Mouse (Mus musculus) adrenal gland, adult 2 months (tissue): Measurements from ENCODE around the gene Mfn1. TPM values are rescaled to one million over a fixed set of nuclear protein-coding genes. Genes with fewer than 3 reads are reported as not detected.
A peak's percentile ranks its signal among the peaks of the same experiment; 100 is the strongest.

ENCODE experiments used
- DNase-seq: peaks from one replicate; pipeline ENCODE4 v3.0.0; 2021
- long read RNA-seq: library from polyadenylated mRNA; stranded (forward); transcript quantifications from one replicate; pipeline ENCODE4 v2.0.0, GENCODE M21; 2021
- polyA plus RNA-seq: library from polyadenylated mRNA; depleted of rRNA; stranded (reverse); fragments of >200 nt; gene quantifications from 2 replicates; pipeline ENCODE4 v1.2.3, GENCODE M21; 2012; rRNA removed
- total RNA-seq, 2 experiments: library from RNA; stranded (reverse); gene quantifications; 2 replicates each; pipeline ENCODE4 v1.2.3; 2021

The Mfn1 gene
- total RNA-seq (10 to 100 TPM; 76.0 to 80.1 TPM), polyA plus RNA-seq (6.6 and 7.3 TPM in 2 replicates)
- long read RNA-seq, full-length matches to known transcripts = 30 of 35 reads
- long read RNA-seq, partial matches to known transcripts = 2 of 35 reads
- long read RNA-seq, other reads (novel, unspliced or antisense) = 3 of 35 reads

DNA sequence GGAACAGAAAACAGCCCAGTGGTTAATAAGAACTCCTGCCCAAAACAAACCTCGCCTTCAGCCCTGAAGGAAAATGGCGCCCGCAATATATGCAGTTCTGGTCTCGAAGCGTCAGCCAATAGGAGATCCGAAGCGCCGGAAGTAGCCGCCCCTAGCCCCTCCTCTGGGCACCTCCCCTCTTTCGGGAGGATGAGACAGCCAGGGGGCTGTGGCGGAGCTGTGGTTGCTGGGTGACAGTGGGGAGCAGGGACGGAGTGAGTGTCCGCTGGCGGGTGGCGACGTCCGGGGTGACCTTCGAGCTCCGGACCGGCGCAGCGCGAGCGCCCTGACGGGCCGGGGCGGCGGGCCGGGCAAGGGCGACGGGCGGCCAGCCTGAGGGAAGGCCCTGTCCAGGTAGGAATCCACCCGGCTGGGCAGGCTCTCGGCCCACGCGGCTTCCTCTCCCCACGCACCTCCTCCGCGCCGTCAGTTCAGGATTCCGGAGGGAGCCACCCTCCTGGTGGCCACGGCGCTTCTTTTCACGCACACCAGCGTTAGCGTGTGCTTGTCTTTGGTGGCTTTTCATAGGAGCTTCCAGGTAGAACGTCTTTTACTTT lies at the start of gene Mfn1:
Gene Mfn1 (plus strand): TSS at position 163 of the 596 bp plus-strand sequence.
- DNase-seq = peak; percentile 98

DNA sequence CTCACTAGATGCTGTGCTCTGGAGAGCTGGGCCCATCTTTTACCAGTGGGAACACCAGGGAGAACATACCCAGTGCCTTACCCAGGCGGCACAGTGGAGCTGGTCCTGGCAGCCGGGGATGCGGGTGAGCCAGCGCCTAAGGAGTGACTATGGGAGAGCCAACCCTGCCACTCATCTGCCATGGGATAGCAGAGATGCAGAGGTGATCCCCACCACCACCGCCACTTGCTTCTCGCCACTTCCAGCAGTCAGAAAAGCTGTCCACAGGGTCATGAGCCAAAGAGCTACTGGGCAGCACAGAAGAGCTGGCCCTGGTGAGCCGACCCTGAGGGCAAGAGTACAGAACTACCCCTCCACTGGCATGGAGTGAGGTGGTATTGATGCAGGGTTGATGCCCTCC lies 49.3 kb upstream of the Mfn1 start:
- no peak for DNase-seq

DNA sequence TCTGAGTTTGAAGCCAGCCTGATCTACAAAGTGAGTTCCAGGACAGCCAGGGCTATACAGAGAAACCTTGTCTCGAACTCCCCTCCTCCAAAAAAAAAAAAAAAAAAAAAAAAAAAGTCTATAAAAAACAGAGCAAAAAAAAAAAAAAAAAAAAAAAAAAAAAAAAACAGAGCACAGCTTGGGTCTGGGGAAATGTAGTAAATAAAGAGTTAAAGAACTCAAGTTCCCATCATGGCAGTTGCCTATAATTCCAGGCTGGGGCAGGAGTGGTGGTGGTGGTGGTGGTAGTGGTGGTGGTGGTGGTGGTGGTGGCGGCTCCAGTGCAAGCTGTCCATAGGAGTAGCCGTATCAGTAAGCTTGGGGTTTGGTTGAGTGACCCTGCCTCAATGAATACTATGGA lies 46.2 kb upstream of the Mfn1 start:
- DNase-seq = no peak

DNA sequence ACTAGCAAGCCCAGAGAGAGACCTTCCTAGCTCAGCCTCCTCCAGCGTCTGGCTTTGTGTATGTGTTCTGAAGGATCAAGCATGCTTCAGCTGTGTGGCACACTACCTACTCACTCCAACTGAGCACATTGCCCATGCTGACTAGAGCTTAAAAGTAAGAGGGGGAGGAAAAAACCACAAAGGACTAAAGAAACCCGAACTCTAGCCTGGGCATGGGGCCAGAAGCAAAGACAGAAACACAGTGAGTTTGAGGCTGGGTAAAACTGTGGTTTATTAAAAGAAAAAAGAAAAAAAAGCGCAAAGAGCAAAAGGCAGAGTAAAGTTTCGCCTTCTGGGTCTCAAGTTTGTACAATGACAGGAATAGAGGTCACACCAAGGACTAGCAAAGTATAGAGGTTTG lies 42.7 kb upstream of the Mfn1 start:
- no peak for DNase-seq

DNA sequence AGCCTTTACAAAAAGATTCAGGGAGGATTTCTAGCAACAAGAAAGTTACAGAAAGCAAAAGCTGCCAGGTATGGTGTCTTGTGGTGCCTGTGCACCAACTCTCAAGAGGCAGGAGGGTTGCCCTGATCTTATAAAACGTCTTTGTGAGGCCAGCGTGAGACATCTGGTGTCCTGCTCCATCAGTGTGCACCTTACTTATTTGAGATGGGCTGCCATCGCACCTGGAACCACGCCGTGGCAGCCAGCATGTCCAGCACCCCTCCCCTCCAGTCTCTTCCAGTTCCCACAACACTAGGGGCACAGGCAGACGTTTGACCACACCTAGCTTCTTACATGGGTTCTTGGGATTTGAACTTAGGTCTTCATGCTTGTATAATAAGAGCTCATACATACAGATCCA lies 41.1 kb upstream of the Mfn1 start:
- DNase-seq = no peak

DNA sequence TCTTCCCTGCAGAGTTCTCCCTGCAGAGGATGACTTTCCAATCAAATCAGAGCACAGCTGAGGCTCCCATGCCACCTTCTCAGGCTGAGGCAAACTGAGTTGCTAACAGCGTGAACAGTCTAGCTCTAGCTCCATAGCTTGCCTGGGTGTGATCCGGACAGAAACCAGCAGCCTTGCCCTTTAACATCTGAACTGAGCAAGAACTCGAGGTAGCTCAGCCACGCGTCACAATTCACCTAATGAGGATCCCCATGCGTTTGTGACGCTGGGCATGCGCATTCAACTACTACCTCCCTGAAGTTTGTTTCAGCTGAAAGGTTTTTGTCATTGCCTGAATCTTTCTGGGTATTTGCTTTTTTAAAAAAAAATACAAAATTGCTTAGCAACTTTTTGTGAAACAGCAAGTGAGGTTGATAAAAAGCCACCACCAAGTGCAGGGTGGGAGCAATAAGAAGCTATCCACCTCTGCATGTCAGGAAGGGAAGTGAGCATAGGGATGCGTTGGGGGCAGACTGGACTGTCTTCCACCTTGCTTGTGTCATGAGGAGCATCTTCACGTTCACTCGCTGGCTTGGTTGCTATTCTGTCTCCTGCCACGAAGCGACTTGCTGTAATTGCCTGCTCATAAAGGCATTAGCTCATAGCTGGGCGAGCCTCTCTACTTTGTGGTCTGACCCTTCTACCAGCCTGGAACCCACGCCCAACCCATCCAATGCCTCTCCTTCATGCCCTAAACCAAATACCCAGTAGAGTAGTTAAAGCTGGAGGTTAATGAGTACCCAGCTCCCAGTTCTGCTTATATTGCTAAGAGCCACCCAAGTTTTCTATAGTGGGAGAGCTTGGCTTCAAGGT lies 39.0 kb upstream of the Mfn1 start:
- no peak for DNase-seq

DNA sequence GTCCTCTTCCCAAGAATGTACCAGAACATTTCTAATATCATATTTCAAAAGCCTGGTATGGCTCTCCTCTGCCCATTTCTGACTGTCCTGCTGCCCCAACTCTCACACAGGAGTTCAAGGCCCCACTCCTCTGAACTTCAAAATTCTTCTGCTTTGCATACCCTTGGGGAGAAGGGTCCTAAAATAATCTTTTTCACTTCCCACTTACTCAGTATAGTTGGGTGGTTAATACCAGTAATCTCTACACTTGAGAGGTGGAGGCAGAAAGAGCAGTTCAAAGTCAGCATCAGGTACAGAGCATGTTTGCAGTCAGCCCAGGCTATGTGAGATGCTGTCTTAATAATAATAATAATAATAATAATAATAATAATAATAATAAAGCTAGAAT lies 38.3 kb upstream of the Mfn1 start:
- no peak for DNase-seq

DNA sequence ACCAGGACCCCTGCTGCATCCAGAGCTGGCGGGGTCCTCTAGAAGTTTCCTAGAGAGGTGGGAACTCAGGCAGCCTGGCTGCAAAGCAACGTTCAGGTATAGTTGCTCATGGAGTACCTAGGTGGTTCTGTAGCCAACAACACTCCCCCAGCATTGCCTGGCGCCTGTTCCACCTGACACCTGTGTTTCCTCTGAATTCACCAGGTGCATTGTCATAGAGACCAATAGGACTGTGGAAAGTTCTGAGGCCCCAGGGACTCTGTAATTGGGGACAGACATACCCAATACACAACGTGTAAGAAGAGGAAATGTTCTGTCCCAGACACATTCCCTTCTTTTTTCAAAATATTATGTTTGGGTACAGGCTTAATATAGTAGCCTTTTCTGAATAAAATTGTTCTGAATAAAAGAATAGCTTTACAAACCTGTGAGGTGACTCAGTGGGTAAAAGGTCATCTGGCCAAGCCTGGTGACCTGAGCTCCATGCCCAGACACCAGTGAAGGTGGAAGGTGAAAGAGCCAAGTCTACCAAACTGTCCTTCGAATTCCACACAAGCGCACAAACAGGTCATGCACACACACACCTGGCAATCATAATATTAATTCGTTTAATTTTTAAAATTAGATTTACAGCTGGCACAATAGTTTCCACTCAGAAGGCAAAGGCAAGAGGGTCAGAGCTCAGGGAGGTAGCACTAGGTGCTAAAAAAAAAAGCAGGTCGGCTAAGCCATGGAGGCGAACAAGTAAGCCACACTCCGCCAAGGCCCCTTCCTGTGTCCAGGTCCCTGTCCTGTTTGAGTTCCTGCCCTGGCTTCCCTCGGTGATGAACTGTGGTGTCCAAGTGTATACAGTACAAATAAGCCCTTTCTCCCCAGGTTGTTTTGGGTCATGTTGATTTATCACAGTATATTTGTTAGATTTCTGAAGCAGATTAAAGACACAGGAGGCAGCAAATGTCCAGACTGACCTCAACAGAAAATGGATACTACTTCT lies 36.9 kb upstream of the Mfn1 start, which contains the start of gene Kcnmb3:
Gene Kcnmb3 (minus strand): TSS at position 135 of the 994 bp plus-strand sequence.
- DNase-seq = no peak

DNA sequence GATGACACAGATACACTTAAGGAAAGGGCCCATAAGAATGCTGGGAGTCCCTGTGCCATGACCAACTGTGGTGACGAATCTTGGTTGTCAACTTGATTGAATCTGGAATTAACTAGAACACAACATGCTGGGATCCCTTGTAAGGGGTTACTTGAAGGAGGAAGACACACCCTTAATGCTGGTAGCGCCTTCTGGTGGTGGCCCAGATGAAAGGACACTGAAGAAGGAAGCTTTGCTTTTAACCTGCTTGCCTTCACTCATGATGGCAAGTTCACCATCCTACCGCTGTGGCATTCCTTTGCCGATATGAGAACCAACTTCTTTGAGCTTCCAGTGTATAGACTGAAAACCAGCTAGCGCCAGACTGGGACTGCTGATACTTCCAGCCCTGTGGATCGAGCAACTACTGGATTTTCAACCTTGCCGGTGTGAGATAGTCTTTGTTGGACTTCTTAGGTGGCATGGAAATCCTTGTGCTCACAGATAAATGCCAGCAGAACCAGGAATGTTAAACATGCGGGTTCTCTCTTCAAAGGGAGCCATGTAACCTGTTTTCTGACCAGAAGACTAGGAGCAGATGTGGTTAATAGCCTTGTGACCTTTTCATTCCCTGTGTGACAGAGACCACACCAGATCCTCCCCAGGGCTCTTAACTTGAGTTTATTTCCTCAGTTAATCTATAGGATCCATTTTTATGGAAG lies 34.7 kb upstream of the Mfn1 start:
- DNase-seq = no peak

DNA sequence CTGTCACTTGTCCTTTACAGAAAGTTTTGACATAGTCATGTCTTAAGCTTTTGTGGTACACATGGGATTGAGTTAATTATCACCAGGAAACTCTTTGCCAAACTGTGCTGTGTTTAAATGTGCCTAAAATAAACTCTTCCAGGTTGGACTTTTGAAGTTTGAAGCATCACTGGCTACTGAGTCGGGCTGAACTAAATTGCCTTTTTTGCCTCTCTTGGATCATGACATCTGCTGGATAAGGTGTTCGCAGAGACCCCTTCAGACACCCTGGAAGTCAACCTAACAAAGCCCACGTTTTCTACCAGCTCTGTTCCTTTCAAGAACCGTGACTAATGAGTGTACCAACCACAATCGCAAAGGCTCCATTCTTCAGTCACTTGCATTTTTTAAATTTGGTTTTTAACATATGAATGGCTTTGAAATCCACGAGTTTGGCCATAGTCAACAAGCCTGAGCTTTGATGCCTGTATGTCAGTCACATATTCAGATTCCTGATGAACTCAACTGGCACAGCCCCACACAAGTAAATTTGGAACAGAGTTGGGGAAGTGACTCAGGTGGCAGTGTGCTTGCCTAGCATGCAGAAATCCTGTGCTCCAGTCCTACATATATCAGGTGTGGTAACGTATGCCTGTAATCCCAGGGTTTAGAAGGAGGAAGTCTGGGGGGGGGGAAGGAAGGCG lies 34.0 kb upstream of the Mfn1 start:
- no peak for DNase-seq

DNA sequence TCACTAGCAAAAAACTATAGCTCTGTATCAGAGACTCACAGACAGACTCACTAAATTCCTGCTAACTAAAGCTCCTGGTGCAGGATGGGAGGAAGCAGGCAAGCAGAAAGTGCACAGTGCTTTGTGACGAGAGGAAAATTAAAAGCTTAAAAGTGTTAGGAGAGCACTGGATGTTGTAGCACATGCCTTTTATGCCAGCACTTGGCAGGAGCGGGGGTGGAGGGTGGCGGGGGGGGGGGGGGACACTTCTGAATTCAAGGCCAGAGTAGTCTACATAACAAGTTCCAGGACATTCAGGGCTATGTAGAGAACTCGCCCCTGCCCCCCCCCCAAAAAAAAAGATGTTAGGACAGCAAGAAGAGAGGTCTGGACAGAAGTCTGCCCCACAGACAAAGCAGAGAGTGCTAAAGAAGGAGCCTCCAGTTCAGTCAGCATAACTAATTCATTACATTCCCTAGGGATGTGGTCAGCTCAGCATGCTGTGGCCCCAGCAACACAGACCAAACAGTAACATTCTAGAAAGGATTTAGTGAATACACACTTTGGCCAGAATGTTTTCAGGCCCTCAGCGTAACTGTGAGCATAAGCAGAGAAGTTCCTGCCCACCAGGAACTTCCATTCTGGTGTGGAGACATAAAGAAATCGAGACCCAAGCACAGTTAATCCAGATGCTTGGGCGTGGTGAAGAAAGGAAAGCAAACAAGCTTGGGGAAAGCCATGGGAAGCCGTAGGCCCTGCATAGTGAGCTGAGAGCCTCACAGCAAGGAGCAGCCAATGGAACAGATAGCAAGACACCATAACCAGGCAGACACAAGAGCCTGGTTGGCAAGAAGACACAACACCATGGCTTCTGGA lies 33.2 kb upstream of the Mfn1 start:
- DNase-seq = no peak

DNA sequence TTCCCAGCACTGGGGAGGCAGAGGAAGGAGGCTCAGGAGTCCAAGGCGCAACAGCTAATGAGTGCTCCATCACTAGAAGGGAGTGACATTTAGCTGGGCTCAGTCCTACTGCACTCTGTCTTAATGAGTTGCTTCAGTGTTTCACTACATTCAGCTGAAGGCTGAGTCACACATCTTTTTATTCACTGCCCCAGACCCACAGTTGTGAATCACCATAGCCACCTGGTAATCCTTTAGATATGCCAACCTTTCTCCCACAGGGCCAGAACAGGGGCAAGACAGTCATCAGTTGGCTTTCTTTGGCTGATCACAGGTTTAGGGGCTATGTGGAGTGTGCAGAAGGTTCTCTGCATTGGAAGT lies 32.6 kb upstream of the Mfn1 start:
- DNase-seq = peak; percentile 50

DNA sequence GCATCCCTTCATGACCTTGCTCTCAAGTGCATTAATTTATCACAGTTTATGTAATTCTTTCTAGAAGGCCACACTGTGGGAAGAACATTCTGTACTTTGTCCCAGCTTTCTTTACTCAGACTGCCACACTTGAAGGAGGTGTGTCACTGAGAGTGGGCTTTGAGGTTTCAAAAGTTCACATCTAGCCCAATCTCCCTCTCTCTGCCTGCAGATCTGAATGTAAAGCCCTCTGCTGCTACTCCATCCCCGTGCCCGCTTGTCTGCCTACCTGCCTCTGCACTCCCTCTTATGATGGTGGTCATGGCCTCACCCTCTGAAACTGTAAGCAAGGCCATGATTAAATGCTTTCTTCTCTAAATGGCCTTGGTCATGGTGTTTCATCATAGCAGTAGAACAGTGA lies 28.9 kb upstream of the Mfn1 start:
- peak; percentile 57 for DNase-seq

DNA sequence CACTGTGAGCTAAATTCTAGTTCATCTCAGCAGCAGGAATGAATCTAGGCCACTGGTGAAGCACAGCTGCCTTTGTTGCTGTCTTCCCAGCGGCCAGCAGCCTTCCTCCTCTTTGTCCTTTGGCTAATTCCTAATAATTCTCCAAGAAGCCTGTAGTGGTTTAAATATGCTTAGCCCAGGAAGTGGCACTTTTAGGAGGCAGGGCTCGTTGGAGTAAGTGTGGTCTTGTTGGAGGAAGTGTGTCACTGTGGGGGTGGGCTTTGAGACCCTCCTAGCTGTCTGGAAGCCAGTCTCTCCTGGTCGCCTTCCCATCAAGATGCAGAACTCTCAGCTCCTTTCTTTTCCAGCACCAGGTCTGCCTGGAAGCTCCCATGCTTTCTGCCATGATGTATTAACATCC lies 23.4 kb upstream of the Mfn1 start:
- DNase-seq = no peak

DNA sequence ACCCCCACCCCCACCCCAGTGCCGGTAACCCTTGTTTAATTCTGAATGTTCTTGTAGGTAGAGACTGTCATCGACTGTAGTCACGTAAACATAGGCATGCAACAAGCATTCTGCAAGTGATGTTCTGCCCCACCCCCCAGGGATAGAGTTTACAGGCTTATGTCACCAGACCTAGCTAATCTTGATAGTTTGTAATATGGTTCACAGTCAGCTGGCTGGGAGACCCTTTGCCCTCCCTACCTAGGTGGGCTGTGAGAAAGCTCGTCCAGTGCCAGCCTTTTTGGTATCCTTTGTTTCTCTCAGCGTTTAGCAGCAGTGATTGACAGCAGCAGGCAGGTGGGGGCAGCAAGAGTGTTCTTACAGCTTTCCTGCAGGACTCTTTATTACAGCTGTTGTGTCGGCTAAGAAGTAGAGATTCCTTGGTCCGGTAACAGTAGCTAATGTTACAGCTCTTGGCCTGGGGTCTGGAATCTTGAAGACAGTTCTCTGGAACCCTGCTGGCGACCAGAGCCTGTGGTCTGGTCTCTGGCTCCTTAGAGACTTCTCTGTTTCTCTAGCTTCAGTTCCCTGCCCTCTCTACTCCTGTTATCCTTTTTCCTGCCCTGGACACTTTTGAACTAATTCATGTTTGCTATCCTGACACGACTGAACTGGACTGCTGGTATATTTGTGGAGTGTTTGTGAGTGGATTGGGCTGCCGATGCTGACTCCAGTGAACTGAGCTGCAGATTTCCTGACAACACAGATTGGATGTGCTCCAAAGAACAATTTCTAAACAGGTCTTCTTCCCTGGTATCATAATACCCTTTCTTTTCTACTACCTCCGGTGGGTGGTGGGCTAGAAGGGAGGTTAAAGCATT lies 22.7 kb upstream of the Mfn1 start:
- DNase-seq = no peak

DNA sequence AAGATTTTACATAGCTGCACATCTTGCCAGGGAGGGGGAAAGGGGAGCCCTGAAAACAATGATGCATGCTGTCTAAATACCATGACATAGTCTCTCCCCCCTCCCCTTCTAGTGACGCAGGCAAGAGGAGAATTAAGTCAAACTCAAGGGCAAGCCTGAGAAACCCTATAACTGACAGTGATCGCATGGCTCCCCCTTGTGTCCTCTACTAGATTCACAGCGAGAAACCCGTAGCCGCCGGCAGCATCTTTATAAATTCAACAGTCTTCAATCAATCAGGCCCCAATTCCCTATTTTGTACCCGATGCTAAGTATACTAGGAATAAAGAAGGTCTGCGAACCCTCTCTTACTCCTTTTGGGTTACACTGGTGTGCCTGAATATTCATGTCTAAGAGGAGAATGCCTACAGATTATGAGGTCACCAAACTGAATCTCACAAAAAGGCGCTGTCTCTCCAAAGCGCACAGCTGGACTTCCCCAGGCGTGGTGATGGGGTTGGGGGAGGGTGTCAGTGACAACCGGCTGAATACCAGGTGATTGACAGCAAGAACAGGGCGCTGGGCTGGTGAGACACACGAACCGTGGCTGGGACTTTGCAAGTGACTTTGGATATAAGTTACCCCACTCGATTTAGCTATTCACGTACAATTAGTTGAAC lies 20.5 kb upstream of the Mfn1 start:
- peak; percentile 73 for DNase-seq

DNA sequence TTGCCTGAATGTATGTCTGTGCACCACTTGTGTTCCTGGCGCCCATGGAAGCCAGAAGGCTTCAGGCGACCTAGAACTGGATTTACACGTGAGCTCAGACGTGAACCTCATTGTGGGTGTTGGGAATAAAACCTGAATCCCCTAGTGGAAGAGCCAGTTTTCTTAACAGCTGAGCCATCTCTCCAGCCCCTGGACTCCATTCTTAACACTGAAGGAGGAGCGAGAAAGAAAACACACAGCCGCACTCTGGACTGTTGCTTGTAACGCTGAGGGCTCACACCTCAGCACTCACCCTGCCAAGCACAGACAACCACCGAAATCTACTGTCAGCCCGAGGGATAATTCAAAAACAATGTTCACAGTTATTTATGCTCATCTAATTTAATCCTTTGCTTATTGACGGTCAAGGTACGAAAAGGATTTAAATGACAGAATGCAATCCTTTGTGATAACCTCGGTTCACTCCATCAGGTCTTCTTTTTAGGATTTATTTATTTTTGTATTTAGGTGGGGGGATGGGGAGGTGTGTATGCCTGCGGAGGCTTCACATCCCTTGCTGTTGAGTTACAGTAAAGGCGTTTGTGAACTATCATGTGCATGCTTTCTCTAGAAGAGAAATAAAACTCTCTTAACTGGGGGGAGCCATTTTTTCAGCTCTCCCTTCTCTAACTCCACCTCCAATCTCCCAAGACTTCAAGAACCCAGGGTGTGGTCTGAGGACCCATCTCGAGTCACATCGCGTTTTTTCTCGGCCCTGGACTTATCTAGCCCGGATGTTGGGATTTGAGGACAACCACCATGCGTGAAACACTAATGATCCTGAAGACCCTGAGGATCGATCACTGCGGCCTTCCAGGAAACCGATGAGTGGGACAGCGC lies 19.5 kb upstream of the Mfn1 start, which contains the start of gene Zfp639:
Gene Zfp639 (plus strand): TSS at position 764 of the 879 bp plus-strand sequence.
- DNase-seq = no peak
